Mouse (Mus musculus) adrenal gland, postnatal 14 days (tissue): ENCODE measurements around the gene Arap2. TPM values are rescaled to one million over a fixed set of nuclear protein-coding genes. Genes with fewer than 3 reads are reported as not detected.

Source experiments
- DNase-seq: peaks from one replicate; pipeline ENCODE4 v3.0.0; 2021; ENCODE audit warnings: mixed read lengths
- total RNA-seq: library from RNA; stranded (reverse); gene quantifications from 2 replicates; pipeline ENCODE4 v1.2.3, GENCODE M21; 2021

The Arap2 gene
- total RNA-seq, 1 experiment from 2014 or later: 6.1 TPM

DNA sequence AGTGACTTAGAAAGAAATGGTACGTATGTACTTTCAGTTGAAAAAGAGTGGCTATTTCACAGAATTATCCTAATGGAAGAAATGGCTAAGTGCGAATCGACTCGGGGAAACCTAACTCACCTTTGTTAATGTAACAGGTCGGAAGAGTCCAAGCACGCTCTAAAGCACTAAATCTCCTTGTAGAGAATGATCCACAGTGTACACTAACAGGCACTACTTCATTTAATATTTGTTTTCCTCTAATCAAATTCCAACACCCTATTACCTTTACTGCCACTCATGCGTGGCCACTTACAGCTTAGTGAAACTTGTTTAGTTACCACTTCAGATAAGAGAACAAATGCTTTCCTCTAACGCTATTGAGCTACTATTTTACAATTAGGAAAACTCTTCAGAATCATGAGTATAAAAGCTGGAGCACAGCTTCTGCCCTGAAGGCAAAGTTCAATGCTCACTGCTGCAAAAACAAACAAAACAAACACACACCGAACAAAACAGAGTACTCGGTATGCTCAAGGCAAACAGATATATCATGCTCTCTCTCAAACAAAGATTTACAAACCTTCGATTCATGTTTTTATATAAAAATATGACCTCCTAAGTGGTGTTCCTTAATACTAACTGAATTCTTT is 143.0 kb downstream of the Arap2 start:
- DNase-seq: no peak

DNA sequence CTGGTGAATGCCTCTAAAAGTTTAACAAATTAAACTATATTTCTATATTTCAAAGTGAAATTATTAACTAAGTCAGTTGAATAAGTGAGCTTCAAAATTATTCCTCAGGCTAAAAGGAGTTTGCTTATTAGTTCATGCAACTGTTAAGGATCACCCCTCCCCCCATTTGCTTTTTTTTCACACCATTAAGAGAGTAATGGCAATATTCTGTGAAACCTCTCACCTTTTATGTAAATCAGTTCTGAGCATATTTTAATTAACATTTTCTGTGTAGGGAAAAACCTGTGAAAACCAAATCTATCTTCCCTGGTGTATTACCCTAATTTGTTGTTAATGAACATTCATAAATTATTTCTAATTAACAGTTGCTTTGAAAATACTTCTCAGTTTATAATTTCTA is 147.7 kb downstream of the Arap2 start:
- no peak for DNase-seq

DNA sequence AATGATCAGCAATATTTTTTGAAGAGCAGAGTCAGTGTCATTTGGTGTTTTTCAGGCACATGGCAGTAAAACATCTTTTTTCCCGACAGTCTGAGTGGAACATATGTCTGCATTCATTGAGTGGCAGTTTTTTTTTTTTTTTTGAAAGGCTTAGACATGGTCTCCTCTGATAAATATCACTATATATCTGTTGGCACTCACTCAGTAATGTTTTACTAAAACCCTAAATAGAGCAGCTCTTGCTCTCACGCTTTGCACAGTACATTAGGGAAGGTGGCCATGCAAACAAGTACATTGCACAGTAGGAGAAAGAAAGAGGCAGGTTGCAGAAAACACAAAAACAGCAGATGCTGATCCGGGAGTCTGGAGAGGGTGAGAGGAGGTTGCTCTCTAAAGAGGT is 154.0 kb downstream of the Arap2 start:
- DNase-seq: no peak

DNA sequence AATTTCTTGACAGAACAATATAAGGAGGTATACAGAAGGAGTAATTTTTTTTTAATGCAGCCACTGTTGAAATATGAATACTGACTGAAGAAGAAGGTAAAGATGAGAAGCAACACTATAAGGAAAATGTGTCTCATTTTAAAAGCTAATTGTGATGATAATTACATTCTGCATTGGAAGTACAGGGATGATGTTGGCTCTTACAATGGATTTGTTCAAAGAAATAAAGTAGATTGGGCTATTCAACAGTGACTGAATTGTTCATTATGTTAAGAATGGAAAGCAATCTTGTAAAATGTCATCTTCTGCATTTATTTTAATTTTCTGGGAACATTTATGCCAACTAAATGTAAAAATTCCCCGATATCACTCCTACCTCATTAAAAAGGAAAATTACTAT is 178.6 kb downstream of the Arap2 start:
- no peak for DNase-seq

DNA sequence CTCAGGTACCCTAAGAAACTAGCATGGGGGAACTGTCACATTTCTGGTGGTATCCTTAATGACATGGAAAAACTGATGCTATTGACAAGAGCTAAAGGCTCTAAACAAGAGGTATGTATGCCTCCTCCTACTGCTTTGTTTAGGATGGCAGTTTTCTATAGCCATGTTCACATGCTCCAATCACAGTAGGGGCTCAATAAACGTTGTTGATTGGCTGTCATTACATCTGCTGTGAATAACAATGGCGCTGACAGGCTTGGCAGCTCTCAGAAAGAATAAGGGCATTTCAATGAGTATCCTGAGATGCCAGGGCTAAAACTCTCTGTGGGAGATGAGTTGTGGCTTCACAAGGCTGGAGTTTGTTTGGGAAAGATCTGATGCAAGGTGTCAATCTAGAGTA is 183.3 kb downstream of the Arap2 start:
- no peak for DNase-seq

DNA sequence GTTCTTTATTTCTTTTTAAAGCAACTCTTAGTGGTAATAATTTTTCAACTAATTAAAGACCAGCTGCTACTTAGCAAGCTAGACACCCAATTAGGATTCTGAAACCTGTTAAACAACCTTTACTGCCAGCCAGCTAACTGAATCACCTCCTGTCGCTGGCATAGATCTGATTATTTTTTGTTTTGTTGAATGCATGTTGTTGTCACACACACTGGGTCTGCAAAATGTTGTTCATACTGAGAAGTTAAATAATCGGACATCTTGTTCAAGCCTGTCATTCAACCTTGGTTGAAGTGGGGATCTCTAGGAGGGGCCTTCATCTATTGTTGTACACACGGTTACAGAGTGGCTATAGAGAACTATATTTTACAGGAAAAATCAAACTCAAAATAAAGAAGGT is 184.3 kb downstream of the Arap2 start:
- DNase-seq: no peak

DNA sequence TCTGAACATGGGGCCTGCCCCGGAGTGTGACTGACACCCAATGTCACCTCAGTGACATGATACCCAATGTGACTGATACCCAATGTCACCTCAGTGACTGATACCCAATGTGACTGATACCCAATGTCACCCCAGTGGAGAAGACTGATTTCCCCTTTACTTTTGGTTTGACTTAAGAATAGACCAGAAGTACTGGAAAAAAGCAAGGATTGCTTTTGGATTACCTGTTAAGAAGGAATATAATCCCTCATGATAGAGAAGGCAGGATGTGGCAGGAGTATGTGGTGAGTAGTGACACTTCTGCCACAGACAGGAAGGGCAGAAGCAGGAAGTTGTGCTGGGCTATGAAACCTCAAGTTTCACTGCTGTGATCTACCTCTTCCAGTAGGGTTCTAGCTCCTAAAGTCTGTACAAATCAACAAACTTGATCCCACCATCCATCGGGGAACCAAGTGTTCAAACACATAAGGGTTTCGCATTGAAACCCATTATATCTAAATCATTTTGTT is 191.6 kb downstream of the Arap2 start:
- no peak for DNase-seq

Other genes starting within 250 kb of the Arap2 start
- not detected in 2 replicates for gene Dthd1, start 47.7 kb upstream of the Arap2 start, total RNA-seq